Mouse (Mus musculus) activated CD4-positive, CD25-positive, alpha-beta regulatory T cell, adult 9 weeks (primary cell): ENCODE measurements around the gene F8. TPM values are rescaled to one million over a fixed set of nuclear protein-coding genes. Genes with fewer than 3 reads are reported as not detected.

ENCODE experiments used
- polyA plus RNA-seq: library from polyadenylated mRNA; unstranded; fragments of 100-300 nt; shearing (Covaris generic); gene quantifications from one replicate; pipeline ENCODE4 v1.2.1, GENCODE M21; 2017

The F8 gene
- polyA plus RNA-seq = 0.16 TPM

GRCm38 (mm10) chrX:75382195-75382771 lies at the start of gene F8, which contains the start of gene Fundc2:
Gene F8 (minus strand): TSS chrX:75382615.
Gene Fundc2 (plus strand): TSS chrX:75382399.

GRCm38 (mm10) chrX:75415936-75416785 lies 33.7 kb upstream of the F8 start, which contains the start of the genes Cmc4, Mtcp1 and Brcc3:
Gene Cmc4 (minus strand): TSS chrX:75416584.
Gene Mtcp1 (minus strand): TSS chrX:75416588.
Gene Brcc3 (plus strand): TSS chrX:75416628.

GRCm38 (mm10) chrX:75163670-75164069 lies 218.7 kb downstream of the F8 start, which contains the start of gene Smim9:
Gene Smim9 (minus strand): TSS chrX:75163770.

GRCm38 (mm10) chrX:75130467-75131160 lies 251.8 kb downstream of the F8 start, which contains the start of gene Mpp1:
Gene Mpp1 (minus strand): TSS chrX:75131016.

Other genes with a start within 250 kb of the F8 start
- gene Smim9, start 218.8 kb downstream of the F8 start, polyA plus RNA-seq = not detected
- 65.8 TPM for gene Fundc2, start 216 bp downstream of the F8 start, polyA plus RNA-seq
- 20.0 TPM for gene Cmc4, start 34.0 kb upstream of the F8 start, polyA plus RNA-seq
- gene Mtcp1, start 34.0 kb upstream of the F8 start, polyA plus RNA-seq = 12.2 TPM
- gene Brcc3, start 34.0 kb upstream of the F8 start, polyA plus RNA-seq = 76.6 TPM
- 136 TPM for gene Vbp1, start 131.7 kb upstream of the F8 start, polyA plus RNA-seq
- gene Rab39b, start 195.6 kb upstream of the F8 start, polyA plus RNA-seq = 2.0 TPM